Mouse (Mus musculus): ENCODE data around the gene Nav3.

- TF ChIP-seq CTCF (IDR thresholded peaks at IDR 0.05; ENCODE audit: low read depth, low read length): no peak
- TF ChIP-seq POLR2A (IDR thresholded peaks at IDR 0.05; ENCODE audit: borderline replicate concordance, low read depth, low read length): no peak
Measured at GRCm38 (mm10) chr10:110103255-110103654, 352.7 kb downstream of the Nav3 start.
